Mouse (Mus musculus) lung, postnatal 4 days (tissue): Measurements from ENCODE around the gene Olfr705.
"Not testable (repeated sequence)": the region's sequence is repeated elsewhere in the genome, so short reads cannot be mapped to it uniquely, and the experiment has no call there.

ENCODE experiments used
- DNase-seq, 2 experiments: peaks; one replicate each; pipeline ENCODE4 v3.0.0; 2021

The Olfr705 gene

GRCm38 (mm10) chr7:106876791-106877190, at the start of gene Olfr705:
Gene Olfr705 (minus strand): TSS chr7:106876891.
- no peak for DNase-seq

GRCm38 (mm10) chr7:106920961-106921360, 44.3 kb upstream of the Olfr705 start:
- not testable (repeated sequence) for DNase-seq

- DNase-seq, result no peak
Measured at GRCm38 (mm10) chr7:106907676-106908075, 31.0 kb upstream of the Olfr705 start, which contains the start of gene Olfr1532-ps1. Gene Olfr1532-ps1 (plus strand): TSS chr7:106908001.

GRCm38 (mm10) chr7:106901141-106901540, 24.4 kb upstream of the Olfr705 start, which contains the start of gene Olfr707:
Gene Olfr707 (minus strand): TSS chr7:106901241.
- not testable (repeated sequence) for DNase-seq

GRCm38 (mm10) chr7:106888062-106888461, 11.4 kb upstream of the Olfr705 start, which contains the start of gene Olfr706:
Gene Olfr706 (minus strand): TSS chr7:106888162.
- no peak for DNase-seq

- no peak for DNase-seq
Measured at GRCm38 (mm10) chr7:106862885-106863284, 13.8 kb downstream of the Olfr705 start, which contains the start of gene Olfr704. Gene Olfr704 (plus strand): TSS chr7:106863185.

GRCm38 (mm10) chr7:106843060-106843459, 33.6 kb downstream of the Olfr705 start, which contains the start of gene Olfr703:
Gene Olfr703 (plus strand): TSS chr7:106843360.
- DNase-seq, result no peak

- DNase-seq, result no peak
Measured at GRCm38 (mm10) chr7:106833793-106834192, 42.9 kb downstream of the Olfr705 start, which contains the start of gene Olfr702. Gene Olfr702 (minus strand): TSS chr7:106833893.
